Comparison of ENCODE assay signal across 24 mouse cellular contexts in the genomic region with DNA sequence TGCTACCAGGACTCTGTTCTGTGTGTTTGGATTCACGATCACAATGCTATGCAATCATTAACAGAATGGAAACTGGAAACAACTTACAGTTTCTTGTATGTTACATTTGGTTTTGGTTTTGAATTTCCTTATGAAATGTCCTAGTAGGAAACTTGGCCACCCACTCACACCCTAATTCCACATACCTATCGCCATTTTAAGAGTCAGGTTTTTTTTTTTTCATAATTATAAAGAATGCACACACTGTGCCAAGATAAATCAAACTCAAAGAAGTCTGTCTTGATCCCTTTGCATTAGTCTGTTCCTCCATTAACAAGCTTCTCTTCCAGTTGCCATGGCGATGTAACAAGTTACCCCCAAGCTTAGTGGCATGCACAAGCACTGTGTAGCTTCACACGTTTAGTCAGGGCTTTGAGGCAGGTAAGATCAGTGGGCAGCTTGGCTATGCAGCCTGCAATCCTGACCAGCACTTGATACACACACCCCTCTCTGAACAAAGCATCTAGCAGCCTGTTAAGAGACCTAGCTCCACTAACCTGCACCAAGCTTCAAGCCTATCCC. TPM values are rescaled to one million over a fixed set of nuclear protein-coding genes. Genes with fewer than 3 reads are reported as not detected.
"Had no signal": no experiment of that assay in that cellular context is flagged by ENCODE, and none has a peak within 500 bp of the region (broad histone marks: within the 10 kb centered on the region; RNA-seq: fewer than 3 reads in every experiment).

No protein-coding gene starts in this region.

RNA-seq across cellular contexts. Expression of a gene that starts 5.8 kb away (rescaled TPM):
- total RNA-seq: gastrocnemius, postnatal 10 days; gastrocnemius, postnatal 25 days; granulocyte monocyte progenitor cell, adult 5-6 weeks; heart, adult 18-20 months; heart, adult 8-10 months; heart, postnatal 14 days; heart, postnatal 36 days; hematopoietic stem cell, adult 5-6 weeks had no signal
- polyA plus RNA-seq: heart, embryonic 11.5 days; heart, embryonic 15.5 days; hindbrain, embryonic 11.5 days; intestine, embryonic 16.5 days had no signal

RNA-seq across cellular contexts. Expression of a gene that starts 52.5 kb away (rescaled TPM):
- total RNA-seq: gastrocnemius, adult 2 months; gastrocnemius, postnatal 10 days; gastrocnemius, postnatal 25 days; gastrocnemius, postnatal 4 days; heart, adult 18-20 months; heart, adult 8-10 months; heart, postnatal 14 days; heart, postnatal 36 days; hematopoietic stem cell, adult 5-6 weeks; hindbrain, postnatal 0 days had no signal
- polyA plus RNA-seq: heart, embryonic 11.5 days; heart, embryonic 13.5 days; heart, embryonic 15.5 days; heart, postnatal 0 days; hindbrain, embryonic 11.5 days; hindbrain, embryonic 13.5 days; intestine, embryonic 14.5 days; intestine, embryonic 16.5 days; large intestine, adult 2 months; limb, embryonic 11.5 days; limb, embryonic 13.5 days; liver, embryonic 11.5 days; liver, embryonic 13.5 days had no signal
